Mouse (Mus musculus) urinary bladder, postnatal 10 days (tissue): ENCODE data around the gene Aif1.

ENCODE experiments used
- DNase-seq: peaks from one replicate; pipeline ENCODE4 v3.0.0; 2022; ENCODE audit warnings: low spot score

Aif1 gene

DNA sequence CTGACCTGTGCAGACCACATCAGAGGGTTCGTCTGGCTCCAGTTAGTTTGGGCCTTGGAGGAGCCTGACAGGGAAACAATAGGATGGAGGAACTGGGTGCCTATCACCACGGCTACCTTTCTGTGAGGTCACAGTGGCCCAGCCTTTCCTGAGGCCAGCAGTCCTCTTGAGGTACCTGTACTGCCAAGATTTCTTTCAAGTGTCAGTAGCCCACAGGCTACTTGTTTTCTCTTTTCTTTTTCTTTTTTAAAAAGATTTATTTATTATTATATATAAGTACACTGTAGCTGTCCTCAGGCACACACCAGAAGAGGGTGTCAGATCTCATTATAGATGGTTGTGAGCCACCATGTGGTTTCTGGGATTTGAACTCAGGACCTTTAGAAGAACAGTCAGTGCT, at the start of gene Aif1:
TSS of gene Aif1 (minus strand) at position 101 of the 400 bp plus-strand sequence.
- no peak for DNase-seq

DNA sequence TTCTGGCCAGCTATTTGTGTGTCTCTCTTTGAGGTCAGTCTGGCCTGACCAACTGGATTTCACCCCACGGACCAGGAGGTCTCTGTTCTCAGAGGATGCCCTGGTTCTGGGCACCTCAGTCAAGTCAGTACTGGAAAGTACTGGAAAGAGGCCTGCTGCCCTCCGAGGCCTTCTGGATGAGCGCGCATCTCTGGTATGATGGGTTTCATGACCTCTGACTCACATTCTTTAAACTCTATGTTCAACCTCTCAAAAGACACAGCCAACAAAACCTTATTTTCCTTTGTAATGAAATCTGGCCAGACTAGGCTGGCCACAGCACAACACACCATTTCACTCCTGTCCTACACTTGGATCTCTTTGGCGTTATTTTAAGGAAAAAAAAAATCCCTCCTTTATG, 49.6 kb upstream of the Aif1 start:
- DNase-seq = no peak

DNA sequence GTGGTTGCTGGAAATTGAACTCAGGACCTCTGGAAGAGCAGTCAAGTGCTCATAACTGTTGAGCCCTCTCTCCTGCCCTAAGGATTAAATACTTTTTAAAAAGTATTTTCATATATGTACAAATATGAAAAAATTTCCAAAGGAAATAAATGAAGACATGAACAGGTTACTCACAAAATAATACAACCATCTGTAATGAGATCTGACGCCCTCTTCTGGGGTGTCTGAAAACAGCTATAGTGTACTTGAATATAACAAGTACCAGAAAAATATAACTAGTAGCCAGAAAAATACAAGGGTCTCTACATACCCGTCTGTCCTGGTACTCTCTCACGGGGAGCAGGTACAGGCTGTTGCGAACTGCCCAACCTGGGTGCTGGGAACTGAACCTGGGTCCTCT, 48.8 kb upstream of the Aif1 start:
- DNase-seq = no peak

DNA sequence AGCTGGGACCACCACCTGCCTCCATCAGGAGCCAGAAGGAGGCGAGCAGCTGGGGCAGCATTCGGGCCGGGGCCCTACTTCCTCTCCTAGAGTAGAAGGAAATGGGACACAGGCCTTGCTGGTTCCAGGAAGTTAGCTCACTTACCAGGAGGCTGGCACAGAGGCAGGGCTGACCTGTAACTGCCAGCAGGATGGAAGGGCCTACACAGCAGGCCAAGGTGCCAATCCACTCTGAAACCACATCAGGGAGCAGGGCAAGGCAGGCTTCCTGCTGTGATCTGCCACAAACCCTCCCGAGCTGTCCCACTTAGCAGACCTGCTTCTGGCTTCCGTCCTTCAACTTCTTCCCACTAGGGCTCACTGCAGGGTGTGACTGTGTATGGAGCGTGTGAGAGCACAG, 46.4 kb upstream of the Aif1 start:
- DNase-seq = no peak

DNA sequence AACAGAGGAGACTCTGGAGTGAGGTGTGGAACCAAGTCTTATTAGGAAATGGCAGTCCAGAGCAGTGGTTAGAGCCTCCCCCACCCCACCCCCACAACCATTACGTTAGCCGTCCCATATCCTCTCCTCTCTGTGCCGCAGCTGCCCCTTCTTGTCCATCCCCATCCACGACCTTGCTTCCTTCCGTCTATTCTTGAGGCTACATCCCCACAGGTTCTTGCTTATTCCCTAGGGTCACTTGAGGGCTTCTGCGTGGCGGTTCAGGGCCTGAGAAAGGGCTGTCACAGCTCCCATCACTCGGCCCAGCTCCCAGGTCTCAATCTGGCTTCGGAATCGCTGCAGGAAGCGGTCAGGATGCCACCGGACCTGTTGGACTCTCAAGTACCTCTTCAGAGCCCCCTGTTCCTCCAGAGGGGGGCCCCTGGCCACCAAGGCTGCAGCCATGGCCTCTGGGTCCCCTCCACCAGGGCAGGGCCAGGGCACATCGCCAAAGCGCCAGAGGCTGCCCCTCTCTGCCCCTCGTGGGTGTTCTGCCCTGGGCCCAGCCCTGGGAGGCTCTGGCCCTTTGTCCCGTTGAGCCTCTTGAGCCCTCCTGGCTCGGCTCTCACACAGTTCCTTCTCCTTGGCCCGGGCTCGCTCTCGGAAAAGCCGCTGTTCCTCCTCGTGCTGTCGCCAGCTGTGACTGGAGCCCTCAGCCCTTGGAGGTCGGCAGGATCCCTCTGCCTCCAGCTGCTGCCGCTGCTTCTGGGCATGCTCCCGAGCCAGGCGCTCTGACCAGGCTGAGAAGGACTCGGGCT, 44.5 kb upstream of the Aif1 start, which contains the start of gene Gm16181:
TSS of gene Gm16181 (plus strand) at position 679 of the 797 bp plus-strand sequence.
- DNase-seq = no peak

DNA sequence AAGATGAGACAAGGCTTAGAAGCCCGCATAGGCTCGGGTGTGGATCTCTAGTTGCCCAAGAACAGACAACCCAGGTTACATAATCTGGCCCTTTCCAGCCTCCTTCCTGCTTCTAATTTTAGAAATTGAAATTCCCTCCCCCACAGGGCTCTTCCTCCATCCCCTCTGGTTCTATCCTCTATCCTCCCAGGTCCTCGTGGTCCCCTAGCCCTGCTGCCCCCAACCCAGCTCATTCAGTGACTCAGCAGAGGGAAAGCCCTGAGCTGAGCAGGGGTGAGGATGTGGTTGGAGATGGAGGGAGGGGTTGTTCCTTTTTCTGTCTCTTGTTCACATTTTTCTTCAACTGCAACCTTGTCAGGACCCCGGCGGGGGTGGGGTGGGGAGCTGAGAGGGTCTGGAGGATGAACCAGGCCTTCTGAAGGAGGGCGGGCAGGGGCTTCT, 43.8 kb upstream of the Aif1 start:
- DNase-seq = no peak

DNA sequence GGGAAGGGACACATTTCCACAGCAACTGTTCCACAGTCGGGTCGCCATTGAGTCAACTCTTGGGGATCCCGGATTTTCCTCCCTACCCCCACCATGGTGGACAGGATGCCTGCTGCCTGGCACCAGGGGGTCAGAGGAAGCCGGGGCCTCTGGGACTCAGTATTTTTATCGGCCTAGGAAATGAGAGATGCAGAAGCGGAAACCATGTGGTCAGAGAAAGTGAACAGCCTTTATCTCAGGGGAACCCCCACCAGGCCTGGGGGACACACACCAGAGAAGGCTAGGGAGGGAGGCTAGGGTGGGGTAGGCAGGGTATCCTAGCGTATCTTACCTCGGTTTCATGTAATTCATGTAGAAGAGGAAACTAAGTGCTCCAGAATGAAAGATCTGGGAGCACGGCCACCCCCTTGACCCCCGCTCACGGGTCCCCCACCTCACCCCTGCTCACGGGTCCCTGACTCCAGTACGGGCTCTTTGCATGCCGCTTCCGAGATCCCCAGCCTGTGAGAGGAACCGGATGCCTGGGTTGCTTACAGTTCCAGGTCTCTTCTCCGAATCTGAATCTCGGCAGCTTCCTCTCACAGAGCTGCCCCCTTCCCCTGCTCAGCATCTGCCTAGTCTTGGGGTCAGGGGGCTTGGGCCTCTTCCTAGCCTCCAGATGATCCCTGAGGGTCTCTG, 42.8 kb upstream of the Aif1 start:
- no peak for DNase-seq

DNA sequence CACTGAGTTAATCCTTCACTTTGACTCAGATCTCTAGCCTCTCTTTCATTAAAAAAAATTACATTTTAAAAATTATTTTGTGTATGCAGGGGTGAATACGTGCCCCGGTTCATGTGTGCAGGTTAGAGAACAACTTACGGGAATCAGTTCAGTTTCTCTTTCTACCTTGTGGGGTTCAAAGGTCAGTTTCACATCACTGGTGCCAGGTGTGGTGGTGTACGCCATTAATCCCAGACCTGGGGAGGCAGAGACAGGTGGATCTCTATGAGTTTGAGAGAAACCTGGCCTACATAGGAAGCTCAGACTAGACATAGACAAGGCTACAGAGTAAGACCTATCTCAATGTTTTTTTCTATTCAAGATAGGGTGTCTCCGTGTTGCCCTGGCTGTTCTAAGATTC, 37.2 kb upstream of the Aif1 start:
- no peak for DNase-seq

DNA sequence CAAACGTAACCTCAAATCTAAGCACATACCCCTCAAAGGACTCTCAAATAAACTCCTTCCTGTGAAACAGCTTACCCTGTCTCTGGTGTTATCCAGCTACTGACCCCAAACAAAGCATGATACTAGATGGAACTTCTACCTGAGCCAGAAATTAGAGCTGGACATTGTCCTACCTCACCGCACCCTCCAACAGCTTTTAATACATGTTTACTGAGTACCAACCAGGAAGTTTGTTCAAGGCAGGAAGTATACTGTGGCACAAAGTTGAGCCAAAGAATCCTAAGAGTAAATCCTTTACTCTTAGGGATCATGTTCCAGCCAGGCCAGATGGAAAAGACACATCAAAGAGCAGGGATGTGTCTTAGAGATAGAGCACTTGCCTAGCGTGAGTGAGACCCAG, 34.7 kb upstream of the Aif1 start:
- DNase-seq = no peak

DNA sequence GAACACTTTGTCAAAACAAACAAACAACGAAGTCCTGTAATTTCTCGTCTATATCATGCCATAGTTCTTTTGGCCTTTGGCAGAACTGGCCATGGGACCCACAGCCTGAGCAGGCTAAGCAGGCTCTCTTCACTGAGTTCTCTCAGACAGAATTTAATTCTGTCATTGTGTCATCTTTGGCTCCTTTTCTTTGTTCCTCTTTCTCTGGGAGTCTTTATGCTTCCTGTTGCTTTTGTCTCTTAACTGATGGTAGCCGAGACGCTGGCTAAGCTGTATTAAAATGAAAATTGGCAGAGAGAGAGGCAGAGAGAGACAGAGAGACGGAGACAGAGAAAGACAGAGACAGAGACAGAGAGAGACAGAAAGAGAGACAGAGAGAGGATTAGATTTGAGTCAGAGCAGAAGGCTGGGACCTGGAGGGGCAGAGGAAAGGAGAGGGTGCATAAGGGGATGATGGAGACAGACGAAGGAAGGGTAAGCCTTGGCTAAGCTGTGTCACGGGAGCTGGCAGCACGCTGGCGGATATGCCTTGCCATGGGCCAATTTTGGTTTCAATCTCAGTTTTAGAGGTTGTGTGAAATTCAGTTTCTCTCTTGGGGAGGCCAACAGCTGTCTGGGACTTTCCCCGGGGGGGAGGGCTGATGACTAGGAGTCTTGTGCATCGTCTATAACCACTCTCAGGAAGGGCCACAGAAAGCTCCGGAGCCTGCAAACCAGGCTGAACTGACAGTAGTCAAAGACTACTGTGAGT, 34.1 kb upstream of the Aif1 start:
- DNase-seq = no peak

DNA sequence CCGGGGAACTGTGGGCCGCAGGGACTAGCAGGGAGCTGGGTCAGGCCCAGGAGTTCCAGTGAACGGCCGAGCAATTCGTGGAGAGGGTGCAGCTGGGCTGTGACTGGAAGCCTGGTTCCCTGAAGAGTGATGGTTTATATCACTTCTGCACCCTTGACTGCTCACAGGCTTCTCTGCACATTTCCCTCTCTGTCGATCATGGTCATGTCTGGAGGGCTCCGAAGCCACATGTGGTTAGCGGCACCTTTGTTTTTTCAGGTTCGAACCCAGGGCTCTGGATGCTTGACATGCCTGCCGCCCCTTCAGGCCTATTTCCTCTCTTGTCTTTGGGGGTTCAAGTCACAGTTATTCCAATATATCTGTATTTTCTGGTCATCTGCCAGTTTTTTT, 29.5 kb upstream of the Aif1 start:
- no peak for DNase-seq

DNA sequence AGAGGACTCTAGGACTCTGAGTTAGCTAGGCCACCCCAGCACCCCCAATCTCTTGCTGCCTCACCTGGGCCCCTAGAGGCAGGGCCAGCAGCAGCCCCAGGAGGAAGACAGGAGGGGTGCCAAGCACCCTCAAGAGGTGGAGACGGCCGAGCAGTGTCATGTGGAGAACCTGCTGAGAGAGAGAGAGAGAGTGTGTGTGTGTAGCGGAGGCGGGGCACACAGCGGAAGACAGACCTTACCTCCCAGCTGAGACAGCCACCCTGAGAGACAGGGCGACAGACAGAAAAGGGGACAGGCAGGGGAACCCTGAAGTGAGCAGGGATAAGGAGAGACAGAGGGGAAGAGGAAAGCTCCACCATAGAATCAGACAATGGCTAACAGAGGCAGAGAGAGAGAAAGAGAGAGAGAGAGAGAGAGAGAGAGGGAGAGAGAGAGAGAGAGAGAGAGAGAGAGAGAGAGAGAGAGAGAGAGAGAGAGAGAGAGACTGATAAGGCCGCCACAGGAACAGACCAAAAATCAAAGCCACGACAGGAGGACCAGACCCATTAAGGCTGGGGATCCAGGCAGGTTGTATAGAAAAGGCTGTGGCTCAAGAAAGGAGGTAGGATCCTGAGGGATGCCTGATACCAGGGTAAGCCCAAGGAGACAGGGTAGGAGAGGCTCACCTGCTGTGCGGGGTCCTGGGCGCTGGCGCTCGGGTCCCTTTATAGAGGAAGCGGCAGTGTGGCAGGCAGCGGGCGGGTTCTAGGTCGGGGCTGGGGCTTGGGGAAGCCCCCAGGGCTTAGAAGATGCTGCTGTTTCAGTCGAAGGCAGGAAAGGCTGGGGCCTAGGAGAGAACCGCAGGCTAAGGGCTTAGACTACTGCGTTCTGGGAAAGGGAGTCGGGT, 28.9 kb upstream of the Aif1 start, which contains the start of gene Lta:
TSS of gene Lta (minus strand) at position 858 of the 886 bp plus-strand sequence.
- no peak for DNase-seq

DNA sequence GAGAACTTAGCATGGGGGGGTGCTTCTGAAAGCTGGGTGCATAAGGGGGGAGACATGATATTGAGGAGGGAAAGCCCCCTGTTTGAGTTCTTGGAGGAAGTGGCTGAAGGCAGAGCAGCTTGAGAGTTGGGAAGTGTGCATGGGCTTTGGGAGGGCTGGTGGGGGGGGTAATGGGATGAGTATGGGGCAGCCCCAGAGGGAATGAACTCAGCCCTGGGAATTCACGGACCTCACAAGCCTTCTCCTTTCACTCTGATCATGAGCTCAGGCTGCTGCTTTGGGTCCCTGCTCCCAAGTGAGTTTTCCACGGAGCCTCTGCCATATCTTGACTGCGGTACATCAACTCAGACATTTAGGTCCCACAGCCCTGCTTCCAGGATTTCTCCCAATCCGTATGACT, 26.6 kb upstream of the Aif1 start:
- DNase-seq = no peak

DNA sequence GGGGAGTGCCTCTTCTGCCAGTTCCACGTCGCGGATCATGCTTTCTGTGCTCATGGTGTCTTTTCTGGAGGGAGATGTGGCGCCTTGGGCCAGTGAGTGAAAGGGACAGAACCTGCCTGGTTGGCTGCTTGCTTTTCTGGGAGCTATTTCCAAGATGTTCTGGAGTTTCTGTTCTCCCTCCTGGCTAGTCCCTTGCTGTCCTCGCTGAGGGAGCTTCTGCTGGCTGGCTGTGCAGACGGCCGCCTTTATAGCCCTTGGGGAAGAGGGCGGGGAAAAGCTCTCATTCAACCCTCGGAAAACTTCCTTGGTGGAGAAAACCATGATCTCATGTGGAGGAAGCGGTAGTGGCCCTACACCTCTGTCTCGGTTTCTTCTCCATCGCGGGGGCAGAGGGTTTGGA, 25.9 kb upstream of the Aif1 start, which contains the start of gene Tnf:
TSS of gene Tnf (minus strand) at position 221 of the 400 bp plus-strand sequence.
- DNase-seq = no peak

DNA sequence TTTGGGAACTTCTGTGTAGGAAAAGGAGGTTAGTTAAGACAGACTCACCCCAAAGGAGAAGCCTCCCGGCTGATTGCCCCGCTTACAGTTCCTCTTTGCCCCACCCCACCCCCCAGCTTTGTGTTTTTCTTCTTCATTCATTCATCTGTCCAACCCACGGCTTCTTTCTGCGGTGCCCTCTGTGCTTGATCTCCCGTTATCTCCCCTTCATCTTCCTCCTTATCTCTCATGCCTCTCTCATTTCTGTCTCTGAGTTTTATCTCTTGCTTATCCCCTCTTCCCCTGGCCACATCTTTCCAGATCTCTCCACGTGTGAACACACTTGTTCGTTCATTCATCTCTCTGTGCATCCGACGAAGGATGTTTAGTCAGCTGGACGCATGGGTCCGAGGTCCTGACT, 25.3 kb upstream of the Aif1 start:
- no peak for DNase-seq

DNA sequence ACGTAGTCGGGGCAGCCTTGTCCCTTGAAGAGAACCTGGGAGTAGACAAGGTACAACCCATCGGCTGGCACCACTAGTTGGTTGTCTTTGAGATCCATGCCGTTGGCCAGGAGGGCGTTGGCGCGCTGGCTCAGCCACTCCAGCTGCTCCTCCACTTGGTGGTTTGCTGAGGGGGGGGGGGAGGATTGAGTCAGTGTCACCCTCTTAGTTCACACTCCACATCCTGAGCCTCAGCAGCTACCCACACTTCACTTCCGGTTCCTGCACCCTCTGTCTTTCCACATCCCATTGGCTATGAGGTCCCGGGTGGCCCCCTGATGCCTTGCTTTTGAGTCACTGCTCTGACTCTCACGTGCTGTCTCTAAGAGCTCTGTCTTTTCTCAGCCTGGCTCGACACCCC, 24.5 kb upstream of the Aif1 start:
- DNase-seq = no peak

DNA sequence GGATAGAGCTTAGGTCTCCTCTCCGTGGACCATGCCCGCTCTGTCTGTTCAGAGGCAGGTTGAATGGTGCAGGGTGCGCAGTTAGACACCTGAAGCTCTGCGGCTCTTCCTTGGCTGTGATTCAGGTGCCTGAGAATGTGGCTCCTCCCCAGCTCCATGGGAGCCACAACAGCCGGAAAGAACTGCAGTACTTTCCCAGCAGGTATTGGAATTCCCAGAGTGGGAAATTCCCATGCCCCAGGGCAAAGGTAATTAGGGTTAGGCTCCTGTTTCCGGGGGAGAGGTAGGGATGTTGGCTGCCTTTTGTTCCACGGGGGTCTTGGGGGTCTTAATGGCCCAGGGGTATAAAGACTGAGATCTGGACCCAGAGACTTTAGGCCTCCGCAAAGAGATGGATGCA, 23.1 kb upstream of the Aif1 start:
- DNase-seq = no peak

DNA sequence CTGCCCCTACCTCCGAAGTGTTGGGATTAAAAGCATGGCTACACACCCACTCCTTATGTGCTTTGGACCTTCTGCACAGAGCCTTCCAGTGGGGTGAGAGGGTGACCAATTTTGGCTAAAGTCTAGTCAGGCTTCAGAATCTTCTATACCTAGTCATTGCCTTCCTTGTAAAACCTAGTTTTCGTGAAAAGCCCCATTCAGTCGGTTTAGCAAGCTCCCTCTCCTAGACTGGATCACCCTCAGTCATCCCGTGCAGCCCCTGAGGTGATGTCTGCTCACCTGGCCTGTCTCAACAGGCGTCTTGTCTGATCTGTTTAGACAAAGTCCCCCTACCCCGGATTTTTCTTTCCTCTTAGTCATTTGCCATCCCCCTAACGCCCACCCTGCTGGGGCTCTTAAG, 22.2 kb upstream of the Aif1 start:
- DNase-seq = no peak

DNA sequence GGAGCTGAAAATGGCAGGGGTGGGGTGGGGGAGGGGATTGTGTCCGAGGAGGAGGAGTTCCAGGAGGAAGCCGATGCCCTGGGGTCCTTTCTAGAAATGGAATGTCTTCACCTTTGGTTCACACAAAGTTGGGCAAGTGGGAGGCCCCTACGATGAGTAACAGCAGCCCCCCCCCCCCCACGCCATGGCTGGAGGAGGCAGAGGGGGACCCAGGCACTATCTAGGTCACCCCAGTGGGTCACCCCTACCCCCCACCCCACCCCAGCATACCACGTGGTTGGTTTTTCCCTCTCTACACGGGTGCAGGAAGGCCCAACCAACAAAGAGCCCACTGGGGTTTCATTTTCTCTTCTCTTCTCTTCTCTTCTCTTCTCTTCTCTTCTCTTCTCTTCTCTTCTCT, 21.3 kb upstream of the Aif1 start:
- no peak for DNase-seq

DNA sequence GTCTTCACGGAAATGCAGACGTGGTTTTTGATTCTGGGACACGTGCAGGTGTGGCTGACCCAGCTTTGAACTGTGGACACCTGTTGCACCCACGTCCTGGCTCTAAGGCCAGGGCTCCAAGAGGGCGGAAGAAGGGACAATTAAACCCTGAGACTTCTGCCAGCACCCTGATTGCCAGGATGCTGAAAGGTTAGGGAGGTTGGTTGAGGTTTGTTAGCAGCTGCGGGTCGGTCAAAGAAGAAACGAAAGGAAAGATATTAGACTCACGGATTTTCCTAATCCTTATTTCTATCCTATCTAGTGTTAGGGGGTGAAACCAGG, 20.4 kb upstream of the Aif1 start:
- no peak for DNase-seq

DNA sequence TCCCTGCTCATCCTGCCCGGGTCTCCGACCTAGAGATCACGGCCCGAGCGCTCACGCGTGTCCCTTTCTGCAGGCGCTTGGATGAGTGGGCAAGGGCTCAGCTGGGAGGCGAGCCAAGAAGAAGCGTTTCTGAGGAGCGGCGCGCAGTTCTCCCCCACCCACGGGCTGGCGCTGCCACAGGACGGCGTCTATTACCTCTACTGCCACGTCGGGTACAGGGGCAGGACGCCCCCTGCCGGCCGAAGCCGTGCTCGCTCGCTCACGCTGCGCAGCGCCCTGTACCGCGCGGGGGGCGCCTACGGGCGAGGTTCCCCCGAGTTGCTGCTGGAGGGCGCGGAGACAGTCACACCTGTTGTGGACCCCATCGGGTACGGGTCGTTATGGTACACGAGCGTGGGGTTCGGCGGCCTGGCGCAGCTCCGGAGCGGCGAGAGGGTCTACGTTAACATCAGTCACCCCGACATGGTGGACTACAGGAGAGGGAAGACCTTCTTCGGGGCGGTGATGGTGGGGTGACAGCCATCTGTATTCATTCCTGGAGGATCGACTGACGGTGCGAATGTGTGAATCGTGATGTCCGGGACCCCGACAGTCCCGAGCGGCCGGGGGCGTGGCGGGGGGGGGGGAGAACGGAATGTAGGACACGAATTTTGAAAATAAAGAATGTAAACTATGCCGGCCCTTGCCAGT, 19.9 kb upstream of the Aif1 start:
- peak; percentile 47 for DNase-seq
